10 mouse cellular contexts compared by ENCODE assay signal in the genomic region with DNA sequence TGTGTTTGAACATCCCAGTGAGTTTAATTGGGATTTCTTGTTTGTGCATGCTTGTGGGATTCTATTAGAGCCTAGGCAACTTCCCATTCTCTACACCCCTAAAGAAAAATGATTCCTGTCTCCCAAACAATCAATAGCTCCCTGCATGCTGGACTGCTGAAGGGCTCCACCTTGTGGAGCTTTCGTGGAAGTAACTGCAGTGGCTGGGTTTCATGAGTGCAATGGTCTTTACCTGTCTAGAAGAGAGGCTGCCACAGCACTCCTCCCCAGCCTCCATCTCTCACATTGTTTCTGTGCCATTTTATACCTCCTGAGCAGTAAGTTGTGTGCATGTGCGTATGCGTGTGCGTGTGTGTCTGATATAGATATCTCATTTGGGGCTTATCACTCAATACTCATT. TPM values are rescaled to one million over a fixed set of nuclear protein-coding genes. Genes with fewer than 3 reads are reported as not detected.
DNase-seq lines count a peak whose midpoint lies in the region; ATAC-seq and TF ChIP-seq lines count a peak whose summit lies in the region.
"Had no signal": no experiment of that assay in that cellular context is flagged by ENCODE, and none has a peak within 500 bp of the region (broad histone marks: within the 10 kb centered on the region; RNA-seq: fewer than 3 reads in every experiment).

No protein-coding gene starts in this region.

- WGBS in intestine, postnatal 0 days: 35% methylated on average over 4 of the region's 4 CpGs
- 33% methylated on average over 4 of the region's 4 CpGs for WGBS in intestine, embryonic 16.5 days
- WGBS in large intestine, adult 2 months: 40% methylated on average over 4 of the region's 4 CpGs

- no peak overlapping the region for H3K9ac ChIP-seq in intestine, postnatal 0 days (ENCODE audit: low read depth, low read length)
- H3K9ac ChIP-seq in intestine, embryonic 16.5 days (ENCODE audit: low read depth, low read length): no peak overlapping the region
- H3K9ac ChIP-seq: embryonic facial prominence, embryonic 13.5 days had no signal

- no peaks in the 10 kb centered on the region for H3K27me3 ChIP-seq in intestine, postnatal 0 days (replicated peaks; ENCODE audit: control insufficient read depth, insufficient read depth, low read length)
- H3K27me3 ChIP-seq in intestine, embryonic 16.5 days (replicated peaks; ENCODE audit: control insufficient read depth, insufficient read depth, low read length): no peaks in the 10 kb centered on the region
- peaks cover 73% of the 10 kb centered on the region for H3K27me3 ChIP-seq in G1E (ENCODE audit: insufficient read depth, low read length)
- H3K27me3 ChIP-seq: embryonic facial prominence, embryonic 13.5 days had no signal

- H3K9me3 ChIP-seq in intestine, postnatal 0 days (ENCODE audit: control insufficient read depth): no peaks in the 10 kb centered on the region
- H3K9me3 ChIP-seq in intestine, embryonic 16.5 days (ENCODE audit: control insufficient read depth, low read length): no peaks in the 10 kb centered on the region
- no peaks in the 10 kb centered on the region for H3K9me3 ChIP-seq in G1E (replicated peaks)
- H3K9me3 ChIP-seq: embryonic facial prominence, embryonic 13.5 days had no signal

- peak; percentile 44 for DNase-seq in G1E (ENCODE audit: low spot score)
- peak; percentile 51 for DNase-seq in cerebellum, adult 11 months
- DNase-seq in forelimb bud, embryonic 11.5 days (ENCODE audit: low read depth, low spot score): peak; percentile 67
- DNase-seq in large intestine, adult 2 months (ENCODE audit: low read depth, low spot score): peak; percentile 28
- peak; percentile 38 to 40 for DNase-seq in spleen, postnatal 36 days (ENCODE audit: low spot score in 2 of 2)

- no peak overlapping the region for H3K4me2 ChIP-seq in intestine, postnatal 0 days (replicated peaks; ENCODE audit: low read depth)
- no peak overlapping the region for H3K4me2 ChIP-seq in intestine, embryonic 16.5 days (ENCODE audit: low read depth, low read length)
- H3K4me2 ChIP-seq: embryonic facial prominence, embryonic 13.5 days had no signal

- H3K4me3 ChIP-seq in intestine, postnatal 0 days (ENCODE audit: low read depth, low read length): no peak overlapping the region
- H3K4me3 ChIP-seq in intestine, embryonic 16.5 days (ENCODE audit: low read length): no peak overlapping the region
- no peak overlapping the region for H3K4me3 ChIP-seq in G1E (ENCODE audit: low read depth, low read length)
- H3K4me3 ChIP-seq: embryonic facial prominence, embryonic 13.5 days had no signal

- no peak overlapping the region for H3K27ac ChIP-seq in intestine, postnatal 0 days (ENCODE audit: low read depth, low read length)
- H3K27ac ChIP-seq in intestine, embryonic 16.5 days (ENCODE audit: low read length): no peak overlapping the region
- H3K27ac ChIP-seq: embryonic facial prominence, embryonic 13.5 days; macrophage had no signal

- no peaks in the 10 kb centered on the region for H3K4me1 ChIP-seq in intestine, postnatal 0 days (replicated peaks; ENCODE audit: control insufficient read depth, insufficient read depth, low read length)
- H3K4me1 ChIP-seq in intestine, embryonic 16.5 days (ENCODE audit: control insufficient read depth, insufficient read depth, low read length): no peaks in the 10 kb centered on the region
- H3K4me1 ChIP-seq in G1E (ENCODE audit: insufficient read depth, low read depth, low read length): peaks cover 17% of the 10 kb centered on the region

- H3K36me3 ChIP-seq in intestine, postnatal 0 days (ENCODE audit: control insufficient read depth, insufficient read depth): no peaks in the 10 kb centered on the region
- no peaks in the 10 kb centered on the region for H3K36me3 ChIP-seq in intestine, embryonic 16.5 days (ENCODE audit: control insufficient read depth, insufficient read depth, low read length)
- H3K36me3 ChIP-seq in G1E (replicated peaks): no peaks in the 10 kb centered on the region
- H3K36me3 ChIP-seq: embryonic facial prominence, embryonic 13.5 days had no signal

- ATAC-seq in intestine, postnatal 0 days: no peak
- ATAC-seq in intestine, embryonic 16.5 days: no peak
- no peak for ATAC-seq in G1E (ENCODE audit: extremely low read depth, insufficient number of reproducible peaks, low FRiP score, poor library complexity, severe bottlenecking)
- peak; percentile 62 for ATAC-seq in megakaryocyte, adult 5-6 weeks (ENCODE audit: poor library complexity, severe bottlenecking)

- peak; percentile 83 for TF ChIP-seq CTCF in intestine, postnatal 0 days (IDR thresholded peaks at IDR 0.05; ENCODE audit: low read depth)
- peak; percentile 51 for TF ChIP-seq CTCF in G1E (IDR thresholded peaks at IDR 0.05; ENCODE audit: low read depth, low read length)

RNA-seq across cellular contexts. Expression of gene Figla, which starts 6.0 kb away (rescaled TPM):
- not detected in 2 replicates for polyA plus RNA-seq in intestine, postnatal 0 days (2015; fragmentation: Nextera tagmentation; extraction: Ambion mirVana)
- not detected in 2 replicates for polyA plus RNA-seq in intestine, embryonic 16.5 days (2015; fragmentation: Nextera tagmentation; extraction: Ambion mirVana)
- not detected in 2 replicates for total RNA-seq in G1E (2014; fragmentation: Nextera tagmentation)
- not detected in 2 replicates for total RNA-seq in G1E (2017)
- not detected in 2 replicates for polyA plus RNA-seq in G1E (2012)
- polyA plus RNA-seq in large intestine, adult 2 months (2012; rRNA removed): not detected in 2 replicates
- total RNA-seq in megakaryocyte, adult 5-6 weeks (2015): not detected in 2 replicates
- total RNA-seq in megakaryocyte, adult 5-6 weeks (2017): not detected in 2 replicates
- polyA plus RNA-seq: embryonic facial prominence, embryonic 13.5 days; macrophage had no signal

RNA-seq across cellular contexts. Expression of gene Add2, which starts 18.5 kb away (rescaled TPM):
- 2.0 and 2.1 TPM in 2 replicates for polyA plus RNA-seq in intestine, postnatal 0 days (2015; fragmentation: Nextera tagmentation; extraction: Ambion mirVana)
- 5.5 and 8.0 TPM in 2 replicates for polyA plus RNA-seq in intestine, embryonic 16.5 days (2015; fragmentation: Nextera tagmentation; extraction: Ambion mirVana)
- total RNA-seq in G1E (2014; fragmentation: Nextera tagmentation): 43.2 and 82.9 TPM in 2 replicates
- 106 and 121 TPM in 2 replicates for total RNA-seq in G1E (2017)
- 114 and 125 TPM in 2 replicates for polyA plus RNA-seq in G1E (2012)
- 0.21 and 0.58 TPM in 2 replicates for polyA plus RNA-seq in large intestine, adult 2 months (2012; rRNA removed)
- total RNA-seq in megakaryocyte, adult 5-6 weeks (2015): 1.0 and 2.1 TPM in 2 replicates
- total RNA-seq in megakaryocyte, adult 5-6 weeks (2017): 2.4 and 3.1 TPM in 2 replicates
- polyA plus RNA-seq: macrophage had no signal

RNA-seq across cellular contexts. Expression of gene Dusp11, which starts 48.5 kb away (rescaled TPM):
- 37.1 and 39.9 TPM in 2 replicates for polyA plus RNA-seq in intestine, postnatal 0 days (2015; fragmentation: Nextera tagmentation; extraction: Ambion mirVana)
- polyA plus RNA-seq in intestine, embryonic 16.5 days (2015; fragmentation: Nextera tagmentation; extraction: Ambion mirVana): 34.2 and 41.1 TPM in 2 replicates
- total RNA-seq in G1E (2014; fragmentation: Nextera tagmentation): 222 and 254 TPM in 2 replicates
- total RNA-seq in G1E (2017): 67.6 and 82.0 TPM in 2 replicates
- polyA plus RNA-seq in G1E (2012): 44.4 and 59.6 TPM in 2 replicates
- polyA plus RNA-seq in large intestine, adult 2 months (2012; rRNA removed): 16.7 and 30.3 TPM in 2 replicates
- total RNA-seq in megakaryocyte, adult 5-6 weeks (2015): 83.4 and 85.5 TPM in 2 replicates
- total RNA-seq in megakaryocyte, adult 5-6 weeks (2017): 50.3 and 64.2 TPM in 2 replicates

Comparison
In these comparisons a context has a peak if more than half of its experiments do, and no peak if none do; other contexts are left out.
1. RNA of gene Add2, which starts 18.5 kb away (polyA plus RNA-seq): 114 to 125 TPM in G1E; 5.5 to 8.0 TPM in intestine, embryonic 16.5 days, 2.0 to 2.1 TPM in intestine, postnatal 0 days and 0.21 to 0.58 TPM in large intestine, adult 2 months; every median in the first group is over 10 times any median in the second.
2. Peak in every context shown above with its lines, with median percentiles within 50 percentile points of each other: DNase-seq.